Mouse (Mus musculus) MEL (cell line): ENCODE measurements around the gene Vmn2r112.
"Not testable (repeated sequence)": the region's sequence is repeated elsewhere in the genome, so short reads cannot be mapped to it uniquely, and the experiment has no call there.

ENCODE experiments used
- CTCF ChIP-seq, 3 experiments: IDR thresholded peaks in 2 of 3; conservative IDR thresholded peaks in 1 of 3; 2 replicates each; pipeline ENCODE4 v1.5.1; 2011 to 2012; ENCODE audit warnings: low read length in 3 of 3, low read depth in 2 of 3, mild to moderate bottlenecking in 2 of 3, improper control_type of control experiment in 1 of 3, inconsistent platforms in 1 of 3, mixed read lengths in 1 of 3, moderate library complexity in 1 of 3; ENCODE audit not compliant: control insufficient read depth in 1 of 3, insufficient read depth in 1 of 3, poor library complexity in 1 of 3, severe bottlenecking in 1 of 3
- E2F4 ChIP-seq: IDR thresholded peaks from 2 replicates; pipeline ENCODE4 v1.6.1; 2011; ENCODE audit warnings: low read depth, low read length, improper control_type of control experiment, borderline replicate concordance
- ELF1 ChIP-seq: IDR thresholded peaks from 2 replicates; pipeline ENCODE4 v1.6.1; 2014; ENCODE audit warnings: low read depth, mild to moderate bottlenecking, inconsistent platforms, low read length, improper control_type of control experiment, moderate library complexity
- EP300 ChIP-seq, 2 experiments: IDR thresholded peaks; 2 replicates each; pipeline ENCODE4 v1.6.1; 2011; ENCODE audit warnings: improper control_type of control experiment in 2 of 2, low read length in 2 of 2, low read depth in 1 of 2, mild to moderate bottlenecking in 1 of 2
- ETS1 ChIP-seq: IDR thresholded peaks from 2 replicates; pipeline ENCODE4 v1.6.1; 2012; ENCODE audit warnings: low read depth, mild to moderate bottlenecking, inconsistent platforms, low read length, improper control_type of control experiment, moderate library complexity
- GATA1 ChIP-seq: IDR thresholded peaks from 2 replicates; pipeline ENCODE4 v1.6.1; 2011; ENCODE audit warnings: low read depth, low read length, improper control_type of control experiment
- MAX ChIP-seq: IDR thresholded peaks from 2 replicates; pipeline ENCODE4 v1.6.1; 2011; ENCODE audit warnings: low read length, improper control_type of control experiment
- MAZ ChIP-seq: IDR thresholded peaks from 2 replicates; pipeline ENCODE4 v1.6.1; 2012; ENCODE audit warnings: low read depth, mild to moderate bottlenecking, inconsistent platforms, low read length, improper control_type of control experiment
- POLR2A ChIP-seq, 2 experiments: IDR thresholded peaks; 2 replicates each; pipeline ENCODE4 v1.6.1; 2011 to 2012; ENCODE audit warnings: low read length in 2 of 2, mild to moderate bottlenecking in 2 of 2, control low read depth in 1 of 2, improper control_type of control experiment in 1 of 2, low read depth in 1 of 2, moderate library complexity in 1 of 2; ENCODE audit not compliant: control insufficient read depth in 1 of 2, insufficient read depth in 1 of 2, poor library complexity in 1 of 2
- SIN3A ChIP-seq: IDR thresholded peaks from 2 replicates; pipeline ENCODE4 v1.6.1; 2012; ENCODE audit warnings: low read length, improper control_type of control experiment, inconsistent platforms
- SMC3 ChIP-seq: IDR thresholded peaks from 2 replicates; pipeline ENCODE4 v1.6.1; 2011; ENCODE audit warnings: low read depth, low read length, improper control_type of control experiment
- TAL1 ChIP-seq: IDR thresholded peaks from 2 replicates; pipeline ENCODE4 v1.6.1; 2012; ENCODE audit warnings: mild to moderate bottlenecking, inconsistent platforms, low read length, moderate library complexity, mixed read lengths
- TCF12 ChIP-seq: IDR thresholded peaks from 2 replicates; pipeline ENCODE4 v1.6.1; 2014; ENCODE audit warnings: low read depth, mild to moderate bottlenecking, inconsistent platforms, low read length, improper control_type of control experiment, moderate library complexity
- ZKSCAN1 ChIP-seq: IDR thresholded peaks from 2 replicates; pipeline ENCODE4 v1.6.1; 2012; ENCODE audit warnings: low read depth, mild to moderate bottlenecking, inconsistent platforms, low read length, improper control_type of control experiment, moderate library complexity

- TF ChIP-seq POLR2A (IDR thresholded peaks at IDR 0.05; ENCODE audit: control insufficient read depth in 1 of 2, insufficient read depth in 1 of 2, low read depth in 1 of 2, low read length in 2 of 2, poor library complexity in 1 of 2); MAX; MAZ; CTCF (IDR thresholded peaks at IDR 0.05 in 2 of 3, conservative IDR thresholded peaks at IDR 0.05 in 1 of 3; ENCODE audit: control insufficient read depth in 1 of 3, insufficient read depth in 1 of 3, low read depth in 2 of 3, low read length in 3 of 3, poor library complexity in 1 of 3, severe bottlenecking in 1 of 3); GATA1; ZKSCAN1; EP300 (IDR thresholded peaks at IDR 0.05; ENCODE audit: low read depth in 1 of 2, low read length in 2 of 2); TAL1; SMC3; SIN3A; TCF12; ETS1; ELF1; E2F4: not testable (repeated sequence)
Measured at GRCm38 (mm10) chr17:22600651-22601050, at the start of gene Vmn2r112.
